Mouse (Mus musculus): ENCODE data around the gene Bckdhb. TPM values are rescaled to one million over a fixed set of nuclear protein-coding genes. Genes with fewer than 3 reads are reported as not detected.

Bckdhb gene
- polyA plus RNA-seq, 1 experiment from 2014 or later = 47.6 TPM

- H3K9me3 ChIP-seq (ENCODE audit: low read depth, low read length) = no peaks in the 10 kb centered on the region
- no peak overlapping the region for H3K4me3 ChIP-seq (ENCODE audit: low read depth, low read length)
- no peaks in the 10 kb centered on the region for H3K36me3 ChIP-seq (ENCODE audit: insufficient read depth)
- H3K27ac ChIP-seq (ENCODE audit: low read depth) = no peak overlapping the region
- H3K9ac ChIP-seq = no peak overlapping the region
- 82% methylated on average over 3 of the region's 3 CpGs for WGBS
- ATAC-seq (ENCODE audit: insufficient read depth) = no peak; the same call in 1 of the 2 replicates
- no peaks in the 10 kb centered on the region for H3K27me3 ChIP-seq (ENCODE audit: insufficient read depth, low read length)
- H3K4me1 ChIP-seq (ENCODE audit: insufficient read depth) = no peaks in the 10 kb centered on the region; the same call in 1 of the 2 replicates
- H3K4me2 ChIP-seq = no peak overlapping the region
- no peak for DNase-seq
- TF ChIP-seq CTCF (IDR thresholded peaks at IDR 0.05; ENCODE audit: low read depth) = no peak
Measured at GRCm38 (mm10) chr9:84063617-84064016, 138.7 kb downstream of the Bckdhb start.

DNA sequence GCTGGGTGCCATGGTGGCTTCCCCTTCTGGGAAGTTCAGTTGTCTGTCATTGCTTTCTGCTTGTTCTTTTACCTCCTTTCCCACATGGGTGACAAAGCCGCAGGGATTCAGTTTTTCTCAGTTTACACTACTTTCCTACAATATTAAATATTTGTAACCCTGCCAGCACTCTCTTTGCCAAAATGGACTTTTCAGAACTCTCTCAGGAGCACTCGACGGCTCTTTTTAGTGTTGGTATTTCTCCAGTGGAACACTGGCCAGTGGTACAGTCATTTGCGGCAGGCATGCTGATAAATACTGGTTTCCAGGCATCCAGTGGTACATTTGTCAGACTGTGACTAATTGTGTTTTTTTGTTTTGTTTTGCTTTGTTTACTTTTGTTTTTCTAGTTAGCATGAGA, 139.2 kb downstream of the Bckdhb start:
- Histone ChIP-seq H3K9ac (no peak overlapping the region), H3K27ac (ENCODE audit: low read depth) (no peak overlapping the region), H3K4me1 (ENCODE audit: insufficient read depth) (no peaks in the 10 kb centered on the region; the same call in 1 of the 2 replicates), H3K27me3 (ENCODE audit: insufficient read depth, low read length) (no peaks in the 10 kb centered on the region), H3K4me3 (ENCODE audit: low read depth, low read length) (no peak overlapping the region), H3K36me3 (ENCODE audit: insufficient read depth) (no peaks in the 10 kb centered on the region), H3K4me2 (no peak overlapping the region), H3K9me3 (ENCODE audit: low read depth, low read length) (no peaks in the 10 kb centered on the region)
- 39% methylated on average over 4 of the region's 4 CpGs for whole genome bisulfite sequencing
- DNase-seq (peak; percentile 74), ATAC-seq (ENCODE audit: insufficient read depth) (no peak)
- TF ChIP-seq CTCF (IDR thresholded peaks at IDR 0.05; ENCODE audit: low read depth) = no peak

DNA sequence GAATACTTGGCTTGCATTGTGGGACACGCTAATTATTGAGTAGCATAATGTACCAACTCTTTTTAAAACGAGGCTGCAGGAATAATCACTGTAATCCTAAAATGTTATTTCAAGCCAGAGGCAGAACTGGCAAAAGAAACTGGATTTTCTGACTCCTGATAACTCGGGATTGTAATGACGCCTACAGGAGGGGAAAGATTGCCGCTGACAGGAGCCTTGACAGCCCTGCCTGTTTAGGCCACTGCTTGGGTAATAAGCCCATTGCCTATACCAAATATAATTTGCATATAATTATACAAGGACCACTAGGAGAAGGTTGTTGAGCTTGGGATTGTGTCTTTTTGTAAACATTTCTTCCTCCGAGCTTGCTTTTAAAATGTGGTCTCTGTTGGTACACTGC, 145.3 kb downstream of the Bckdhb start:
- Histone ChIP-seq H3K36me3 (ENCODE audit: insufficient read depth) (no peaks in the 10 kb centered on the region), H3K4me2 (no peak overlapping the region), H3K27me3 (ENCODE audit: insufficient read depth, low read length) (no peaks in the 10 kb centered on the region), H3K9ac (no peak overlapping the region), H3K9me3 (ENCODE audit: low read depth, low read length) (no peaks in the 10 kb centered on the region), H3K27ac (ENCODE audit: low read depth) (no peak overlapping the region), H3K4me3 (ENCODE audit: low read depth, low read length) (no peak overlapping the region), H3K4me1 (ENCODE audit: insufficient read depth) (no peaks in the 10 kb centered on the region)
- 70% methylated on average over 6 of the region's 6 CpGs for WGBS
- no peak for DNase-seq
- no peak for TF ChIP-seq CTCF (IDR thresholded peaks at IDR 0.05; ENCODE audit: low read depth)
- ATAC-seq (ENCODE audit: insufficient read depth) = no peak

DNA sequence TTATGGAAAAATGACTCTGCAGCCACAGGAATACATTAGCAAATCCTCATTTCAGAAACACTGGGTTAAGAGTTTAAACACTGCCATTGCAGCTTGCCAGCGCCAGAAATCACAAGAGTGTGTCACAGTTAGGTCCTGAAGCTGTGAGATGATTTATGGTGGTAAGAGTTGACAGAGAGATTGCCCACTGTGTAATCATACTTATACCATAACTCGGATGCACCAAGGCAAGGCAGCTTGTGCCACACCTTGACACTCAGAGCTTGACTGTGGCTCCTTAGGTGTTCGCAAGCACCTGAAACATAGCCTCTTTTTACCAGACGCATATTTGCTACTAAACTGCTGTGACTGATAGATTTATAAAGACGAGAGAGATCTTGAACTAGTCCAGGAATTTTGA, 145.8 kb downstream of the Bckdhb start:
- Histone ChIP-seq H3K4me1 (ENCODE audit: insufficient read depth) (no peaks in the 10 kb centered on the region), H3K9ac (no peak overlapping the region), H3K4me2 (no peak overlapping the region), H3K27me3 (ENCODE audit: insufficient read depth, low read length) (no peaks in the 10 kb centered on the region), H3K9me3 (ENCODE audit: low read depth, low read length) (no peaks in the 10 kb centered on the region), H3K36me3 (ENCODE audit: insufficient read depth) (no peaks in the 10 kb centered on the region), H3K27ac (ENCODE audit: low read depth) (no peak overlapping the region), H3K4me3 (ENCODE audit: low read depth, low read length) (no peak overlapping the region)
- no peak for DNase-seq
- 52% methylated on average over 5 of the region's 5 CpGs for WGBS
- ATAC-seq (ENCODE audit: insufficient read depth) = no peak
- TF ChIP-seq CTCF (IDR thresholded peaks at IDR 0.05; ENCODE audit: low read depth) = no peak

- TF ChIP-seq CTCF (IDR thresholded peaks at IDR 0.05; ENCODE audit: low read depth) = no peak
- Histone ChIP-seq H3K4me1 (ENCODE audit: insufficient read depth) (no peaks in the 10 kb centered on the region), H3K9me3 (ENCODE audit: low read depth, low read length) (no peaks in the 10 kb centered on the region), H3K4me2 (no peak overlapping the region), H3K36me3 (ENCODE audit: insufficient read depth) (no peaks in the 10 kb centered on the region), H3K27me3 (ENCODE audit: insufficient read depth, low read length) (no peaks in the 10 kb centered on the region), H3K4me3 (ENCODE audit: low read depth, low read length) (no peak overlapping the region), H3K27ac (ENCODE audit: low read depth) (no peak overlapping the region), H3K9ac (no peak overlapping the region)
- no peak for ATAC-seq (ENCODE audit: insufficient read depth)
- WGBS = 89% methylated on average over 6 of the region's 6 CpGs
- no peak for DNase-seq
Measured at GRCm38 (mm10) chr9:84072534-84072933, 147.6 kb downstream of the Bckdhb start.

DNA sequence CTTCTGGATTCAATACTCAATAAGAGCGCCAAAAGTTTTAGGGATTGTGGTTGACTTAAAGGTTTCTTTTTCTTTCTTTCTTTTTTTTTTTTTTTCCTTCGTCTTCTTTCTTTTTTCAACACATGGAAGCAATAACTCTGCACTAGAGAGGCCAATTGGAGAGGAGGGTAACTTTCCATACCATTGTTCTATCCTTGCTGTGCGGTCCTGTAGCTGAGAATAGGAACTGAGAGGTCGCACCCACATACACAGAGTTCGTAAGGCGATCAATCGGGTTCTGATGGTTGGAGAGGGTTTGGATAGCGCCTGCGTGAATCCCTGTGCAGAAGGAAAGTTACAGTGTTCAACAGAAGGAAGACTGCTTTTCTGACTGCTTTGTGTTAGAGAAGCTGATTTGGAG, 148.3 kb downstream of the Bckdhb start:
- 86% methylated on average over 9 of the region's 9 CpGs for WGBS
- Histone ChIP-seq H3K9ac (no peak overlapping the region), H3K27me3 (ENCODE audit: insufficient read depth, low read length) (no peaks in the 10 kb centered on the region), H3K4me1 (ENCODE audit: insufficient read depth) (no peaks in the 10 kb centered on the region), H3K4me3 (ENCODE audit: low read depth, low read length) (no peak overlapping the region), H3K36me3 (ENCODE audit: insufficient read depth) (no peaks in the 10 kb centered on the region), H3K9me3 (ENCODE audit: low read depth, low read length) (no peaks in the 10 kb centered on the region), H3K27ac (ENCODE audit: low read depth) (no peak overlapping the region), H3K4me2 (no peak overlapping the region)
- no peak for DNase-seq
- ATAC-seq (ENCODE audit: insufficient read depth) = no peak
- no peak for TF ChIP-seq CTCF (IDR thresholded peaks at IDR 0.05; ENCODE audit: low read depth)

GRCm38 (mm10) chr9:84083551-84083950, 158.6 kb downstream of the Bckdhb start:
- Histone ChIP-seq H3K4me2 (no peak overlapping the region), H3K9me3 (ENCODE audit: low read depth, low read length) (no peaks in the 10 kb centered on the region), H3K36me3 (ENCODE audit: insufficient read depth) (no peaks in the 10 kb centered on the region), H3K4me1 (ENCODE audit: insufficient read depth) (no peaks in the 10 kb centered on the region), H3K4me3 (ENCODE audit: low read depth, low read length) (no peak overlapping the region), H3K9ac (no peak overlapping the region), H3K27me3 (ENCODE audit: insufficient read depth, low read length) (no peaks in the 10 kb centered on the region), H3K27ac (ENCODE audit: low read depth) (no peak overlapping the region)
- WGBS = 54% methylated on average over 4 of the region's 4 CpGs
- ATAC-seq (ENCODE audit: insufficient read depth) (no peak), DNase-seq (no peak)
- TF ChIP-seq CTCF (IDR thresholded peaks at IDR 0.05; ENCODE audit: low read depth) = no peak

GRCm38 (mm10) chr9:84084686-84085085, 159.7 kb downstream of the Bckdhb start:
- Histone ChIP-seq H3K4me3 (ENCODE audit: low read depth, low read length) (no peak overlapping the region), H3K9ac (no peak overlapping the region), H3K36me3 (ENCODE audit: insufficient read depth) (no peaks in the 10 kb centered on the region), H3K4me1 (ENCODE audit: insufficient read depth) (no peaks in the 10 kb centered on the region), H3K27ac (ENCODE audit: low read depth) (no peak overlapping the region), H3K4me2 (no peak overlapping the region), H3K9me3 (ENCODE audit: low read depth, low read length) (no peaks in the 10 kb centered on the region), H3K27me3 (ENCODE audit: insufficient read depth, low read length) (no peaks in the 10 kb centered on the region)
- no peak for DNase-seq
- no peak for TF ChIP-seq CTCF (IDR thresholded peaks at IDR 0.05; ENCODE audit: low read depth)
- WGBS = 92% methylated on average over 5 of the region's 5 CpGs
- no peak for ATAC-seq (ENCODE audit: insufficient read depth)
